Mouse (Mus musculus): ENCODE measurements around the gene Dcaf8. TPM values are rescaled to one million over a fixed set of nuclear protein-coding genes. Genes with fewer than 3 reads are reported as not detected.
A peak's percentile ranks its signal among the peaks of the same experiment; 100 is the strongest.

Dcaf8 gene
- polyA plus RNA-seq, 1 experiment, result 73.2 TPM

- Histone ChIP-seq H3K4me3 (ENCODE audit: insufficient read depth, low read length) (no peak overlapping the region), H3K27ac (ENCODE audit: insufficient read depth, low read depth, low read length) (no peak overlapping the region), H3K4me1 (ENCODE audit: control insufficient read depth, insufficient read depth, low read length) (peaks cover 28% of the 10 kb centered on the region)
- TF ChIP-seq POLR2A (IDR thresholded peaks at IDR 0.05; ENCODE audit: borderline replicate concordance, low read depth, low read length), result no peak
- no peak for TF ChIP-seq CTCF (IDR thresholded peaks at IDR 0.05; ENCODE audit: low read depth, low read length)
Observed at GRCm38 (mm10) chr1:172200871-172201447, 53.1 kb downstream of the Dcaf8 start.

GRCm38 (mm10) chr1:172201967-172202880, 54.3 kb downstream of the Dcaf8 start:
- Histone ChIP-seq H3K4me1 (ENCODE audit: control insufficient read depth, insufficient read depth, low read length) (peaks cover 31% of the 10 kb centered on the region), H3K27ac (ENCODE audit: insufficient read depth, low read depth, low read length) (no peak overlapping the region)
- TF ChIP-seq POLR2A (IDR thresholded peaks at IDR 0.05; ENCODE audit: borderline replicate concordance, low read depth, low read length), result no peak
- no peak for TF ChIP-seq CTCF (IDR thresholded peaks at IDR 0.05; ENCODE audit: low read depth, low read length)

DNA sequence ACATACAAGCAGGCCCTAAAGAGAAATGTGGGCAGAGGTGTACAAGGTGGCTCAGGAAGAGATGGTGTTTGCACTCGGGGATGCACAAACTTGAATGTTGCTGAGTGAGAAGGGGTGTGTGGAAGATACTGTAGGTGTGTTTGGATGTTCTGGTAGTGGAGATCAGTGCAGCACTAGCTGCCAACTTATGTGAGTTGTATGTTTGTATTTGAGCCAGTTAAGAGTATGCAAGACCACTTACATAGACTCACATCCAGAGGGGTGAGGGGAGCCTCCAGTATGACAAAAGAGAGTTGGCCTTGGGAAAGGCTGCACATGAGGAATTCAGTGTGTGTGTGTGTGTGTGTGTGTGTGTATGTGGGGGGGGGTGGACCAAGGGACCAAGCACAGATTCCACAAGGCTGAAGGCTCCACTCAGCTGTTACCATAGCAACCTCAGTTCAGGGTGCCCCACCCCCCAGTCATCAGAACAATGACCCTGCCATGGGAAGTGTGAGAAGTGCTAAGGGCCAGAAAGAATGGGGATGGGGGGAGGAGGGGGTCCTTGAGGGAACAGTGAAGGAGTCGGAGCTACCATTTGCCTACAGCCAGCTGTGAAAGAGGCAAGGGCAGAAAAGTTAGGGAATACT, 55.1 kb downstream of the Dcaf8 start:
- Histone ChIP-seq H3K4me3 (ENCODE audit: insufficient read depth, low read length) (no peak overlapping the region), H3K4me1 (ENCODE audit: control insufficient read depth, insufficient read depth, low read length) (peaks cover 33% of the 10 kb centered on the region), H3K27ac (ENCODE audit: insufficient read depth, low read depth, low read length) (peak overlapping the region; percentile 3; the same call in 1 of the 2 replicates)
- TF ChIP-seq CTCF (IDR thresholded peaks at IDR 0.05; ENCODE audit: low read depth, low read length), result no peak
- TF ChIP-seq POLR2A (IDR thresholded peaks at IDR 0.05; ENCODE audit: borderline replicate concordance, low read depth, low read length), result no peak

More at GRCm38 (mm10) chr1:172201967-172202880, 54.3 kb downstream of the Dcaf8 start:
- H3K4me3 ChIP-seq (ENCODE audit: insufficient read depth, low read length), result no peak overlapping the region

GRCm38 (mm10) chr1:172203566-172203965, 55.7 kb downstream of the Dcaf8 start:
- H3K27ac ChIP-seq (ENCODE audit: insufficient read depth, low read depth, low read length), result peak overlapping the region; percentile 3; the same call in 1 of the 2 replicates
- TF ChIP-seq POLR2A (IDR thresholded peaks at IDR 0.05; ENCODE audit: borderline replicate concordance, low read depth, low read length) (no peak), CTCF (IDR thresholded peaks at IDR 0.05; ENCODE audit: low read depth, low read length) (no peak)

GRCm38 (mm10) chr1:172204033-172204813, 56.3 kb downstream of the Dcaf8 start:
- Histone ChIP-seq H3K27ac (ENCODE audit: insufficient read depth, low read depth, low read length) (no peak overlapping the region), H3K4me1 (ENCODE audit: control insufficient read depth, insufficient read depth, low read length) (peaks cover 33% of the 10 kb centered on the region), H3K4me3 (ENCODE audit: insufficient read depth, low read length) (no peak overlapping the region)
- no peak for TF ChIP-seq POLR2A (IDR thresholded peaks at IDR 0.05; ENCODE audit: borderline replicate concordance, low read depth, low read length)

More at GRCm38 (mm10) chr1:172203566-172203965, 55.7 kb downstream of the Dcaf8 start:
- Histone ChIP-seq H3K4me3 (ENCODE audit: insufficient read depth, low read length) (no peak overlapping the region), H3K4me1 (ENCODE audit: control insufficient read depth, insufficient read depth, low read length) (peaks cover 33% of the 10 kb centered on the region)

DNA sequence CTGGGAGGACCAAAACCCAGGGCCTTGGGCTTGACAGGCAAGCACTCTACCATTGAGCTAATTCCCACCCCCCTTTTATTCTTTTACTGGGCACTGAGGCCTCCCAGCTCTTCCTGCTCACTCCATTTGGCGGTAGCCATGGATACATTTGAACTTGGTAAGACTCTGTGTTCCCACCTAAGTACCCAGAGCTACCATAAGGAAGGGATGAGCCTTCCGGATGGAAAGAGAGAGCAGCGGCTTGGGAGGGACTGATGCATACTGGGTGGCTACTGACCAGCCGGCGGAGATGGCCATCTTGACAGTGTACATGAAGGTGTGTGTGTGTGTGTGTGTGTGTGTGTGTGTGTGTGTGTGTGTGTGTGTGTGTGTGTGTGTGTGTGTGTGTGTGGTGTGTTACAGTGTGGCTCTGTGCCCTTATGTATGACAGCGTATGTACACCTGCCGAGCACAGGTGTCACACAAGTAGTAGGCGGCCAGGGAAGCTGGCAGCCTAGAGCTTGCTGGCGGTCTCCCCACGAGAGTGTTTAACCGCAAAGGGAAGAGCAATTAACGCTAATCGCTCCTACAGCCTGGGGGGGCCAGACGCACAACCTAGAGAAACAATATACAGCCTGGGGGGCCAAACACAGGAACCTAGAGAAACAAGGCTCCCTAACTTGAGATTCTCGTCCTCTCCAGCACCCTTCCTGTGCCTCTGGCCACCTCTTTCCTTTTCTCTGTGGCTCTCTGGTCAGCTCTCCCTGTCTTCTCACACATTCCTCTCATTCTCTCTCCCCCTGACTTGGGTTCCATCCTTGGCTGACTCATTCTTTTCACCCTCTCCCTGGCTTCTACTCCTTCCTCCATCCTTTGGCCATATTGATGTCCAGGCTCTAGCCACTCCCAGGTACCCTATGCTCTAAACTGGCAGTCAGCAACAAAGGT, 57.2 kb downstream of the Dcaf8 start:
- Histone ChIP-seq H3K4me1 (ENCODE audit: control insufficient read depth, insufficient read depth, low read length) (peaks cover 33% of the 10 kb centered on the region), H3K4me3 (ENCODE audit: insufficient read depth, low read length) (peak overlapping the region; percentile 71), H3K27ac (ENCODE audit: insufficient read depth, low read depth, low read length) (no peak overlapping the region)
- no peak for TF ChIP-seq CTCF (IDR thresholded peaks at IDR 0.05; ENCODE audit: low read depth, low read length)
- TF ChIP-seq POLR2A (IDR thresholded peaks at IDR 0.05; ENCODE audit: borderline replicate concordance, low read depth, low read length), result no peak

- no peak for TF ChIP-seq POLR2A (IDR thresholded peaks at IDR 0.05; ENCODE audit: borderline replicate concordance, low read depth, low read length)
- TF ChIP-seq CTCF (IDR thresholded peaks at IDR 0.05; ENCODE audit: low read depth, low read length), result no peak
- peaks cover 33% of the 10 kb centered on the region for H3K4me1 ChIP-seq (ENCODE audit: control insufficient read depth, insufficient read depth, low read length)
- peak overlapping the region; percentile 71 for H3K4me3 ChIP-seq (ENCODE audit: insufficient read depth, low read length)
- H3K27ac ChIP-seq (ENCODE audit: insufficient read depth, low read depth, low read length), result peak overlapping the region; percentile 81
Observed at GRCm38 (mm10) chr1:172205741-172206087, 57.8 kb downstream of the Dcaf8 start.

- TF ChIP-seq CTCF (IDR thresholded peaks at IDR 0.05; ENCODE audit: low read depth, low read length), result no peak
- no peak for TF ChIP-seq POLR2A (IDR thresholded peaks at IDR 0.05; ENCODE audit: borderline replicate concordance, low read depth, low read length)
- Histone ChIP-seq H3K4me3 (ENCODE audit: insufficient read depth, low read length) (peak within 1 kb of the TSS; percentile 71), H3K4me1 (ENCODE audit: control insufficient read depth, insufficient read depth, low read length) (peaks cover 33% of the 10 kb centered on the region), H3K27ac (ENCODE audit: insufficient read depth, low read depth, low read length) (peak within 1 kb of the TSS; percentile 91)
Observed at GRCm38 (mm10) chr1:172206141-172206917, 58.4 kb downstream of the Dcaf8 start, which contains the start of gene Pea15a. Gene Pea15a, minus strand, starts transcription at chr1:172206804.

All from bone marrow macrophage, adult 2 months (primary cell).